Mouse (Mus musculus): ENCODE measurements around the gene Nlrc5.

DNA sequence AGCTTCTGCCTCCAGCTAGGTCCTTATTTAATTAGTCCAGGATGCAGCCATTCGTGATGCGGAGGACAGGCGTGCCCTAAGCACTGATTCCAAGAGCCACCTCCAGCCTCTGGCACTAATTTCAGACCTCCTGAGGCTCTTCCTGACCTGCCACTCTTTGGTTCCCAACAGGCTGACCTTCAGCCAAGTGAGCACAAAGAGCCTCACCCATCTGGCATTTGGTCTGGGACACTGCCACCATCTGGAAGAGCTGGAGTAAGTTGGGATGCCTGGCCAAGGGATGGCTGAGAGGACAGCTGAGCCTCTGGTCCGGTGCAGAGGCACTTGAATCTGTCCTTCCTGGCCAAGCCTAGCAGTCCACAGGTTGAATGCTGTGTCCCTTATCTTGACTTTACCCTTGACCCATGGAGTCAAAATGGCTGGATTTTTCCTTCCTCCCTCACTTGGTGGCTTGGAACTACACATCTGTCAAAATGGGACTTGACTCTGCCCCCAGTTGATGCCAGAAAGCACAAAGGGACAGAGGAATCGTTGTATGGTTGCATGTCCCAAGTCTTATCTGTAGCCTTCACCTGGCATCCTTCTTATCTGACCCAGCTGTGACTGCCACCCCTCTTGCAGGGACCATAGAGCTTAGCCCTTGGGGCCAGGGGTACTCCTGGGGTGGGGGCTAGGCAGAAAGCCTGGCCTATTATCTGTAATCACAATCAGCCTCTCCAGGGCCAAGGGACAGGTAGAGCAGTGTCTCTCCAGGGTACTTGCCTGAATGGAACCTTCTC, 81.5 kb downstream of the Nlrc5 start:
- TF ChIP-seq CTCF (IDR thresholded peaks at IDR 0.05 in 2 of 3, conservative IDR thresholded peaks at IDR 0.05 in 1 of 3; ENCODE audit: control insufficient read depth in 1 of 3, insufficient read depth in 1 of 3, low read depth in 2 of 3, low read length in 3 of 3, poor library complexity in 1 of 3, severe bottlenecking in 1 of 3) (no peak), MAX (IDR thresholded peaks at IDR 0.05; ENCODE audit: low read length) (no peak), TBP (IDR thresholded peaks at IDR 0.05; ENCODE audit: low read depth, low read length) (no peak), POLR2A (IDR thresholded peaks at IDR 0.05; ENCODE audit: control insufficient read depth in 1 of 2, insufficient read depth in 1 of 2, low read depth in 1 of 2, low read length in 2 of 2, poor library complexity in 1 of 2) (no peak), EP300 (IDR thresholded peaks at IDR 0.05; ENCODE audit: low read depth in 1 of 2, low read length in 2 of 2) (peak; percentile 31 to 38; a peak in 2 of 4 replicates), KAT2A (conservative IDR thresholded peaks at IDR 0.05; ENCODE audit: low read depth, low read length) (no peak), SMC3 (IDR thresholded peaks at IDR 0.05; ENCODE audit: low read depth, low read length) (no peak), GABPA (IDR thresholded peaks at IDR 0.05; ENCODE audit: low read depth, low read length) (no peak), MEF2A (IDR thresholded peaks at IDR 0.05; ENCODE audit: extremely low read depth, insufficient replicate concordance, low read depth, low read length, poor library complexity, severe bottlenecking) (no peak), ZKSCAN1 (IDR thresholded peaks at IDR 0.05; ENCODE audit: low read depth, low read length) (no peak), E2F4 (IDR thresholded peaks at IDR 0.05; ENCODE audit: borderline replicate concordance, low read depth, low read length) (no peak), NELFE (IDR thresholded peaks at IDR 0.05; ENCODE audit: low read depth, low read length) (no peak), ZMIZ1 (IDR thresholded peaks at IDR 0.05; ENCODE audit: low read depth, low read length) (no peak)
